Mouse (Mus musculus): ENCODE measurements around the gene Olfr823.
"Not testable (repeated sequence)": the region's sequence is repeated elsewhere in the genome, so short reads cannot be mapped to it uniquely, and the experiment has no call there.

The Olfr823 gene

DNA sequence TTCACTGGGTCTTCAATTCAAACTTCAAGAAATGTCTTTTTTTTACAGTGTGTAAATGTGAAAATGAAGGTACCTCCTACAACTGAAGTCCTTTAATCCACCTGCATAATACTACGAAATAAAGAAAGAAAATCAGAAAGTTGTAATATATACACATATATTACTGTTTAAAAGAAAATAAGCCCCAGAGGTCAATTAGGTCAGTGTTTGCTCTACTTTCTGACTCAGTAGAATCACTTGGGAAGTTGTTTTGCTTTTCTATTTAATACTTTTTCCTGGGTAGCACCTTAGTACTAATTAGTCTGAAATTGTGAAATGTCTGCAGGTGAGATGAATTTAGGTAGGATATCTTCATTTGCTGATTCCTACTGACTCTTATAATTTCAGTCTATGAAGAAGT lies at the start of gene Olfr823:
Gene Olfr823, minus strand, starts transcription at position 101 of the 400 bp plus-strand sequence.
- DNase-seq (ENCODE audit: low spot score): not testable (repeated sequence)

DNA sequence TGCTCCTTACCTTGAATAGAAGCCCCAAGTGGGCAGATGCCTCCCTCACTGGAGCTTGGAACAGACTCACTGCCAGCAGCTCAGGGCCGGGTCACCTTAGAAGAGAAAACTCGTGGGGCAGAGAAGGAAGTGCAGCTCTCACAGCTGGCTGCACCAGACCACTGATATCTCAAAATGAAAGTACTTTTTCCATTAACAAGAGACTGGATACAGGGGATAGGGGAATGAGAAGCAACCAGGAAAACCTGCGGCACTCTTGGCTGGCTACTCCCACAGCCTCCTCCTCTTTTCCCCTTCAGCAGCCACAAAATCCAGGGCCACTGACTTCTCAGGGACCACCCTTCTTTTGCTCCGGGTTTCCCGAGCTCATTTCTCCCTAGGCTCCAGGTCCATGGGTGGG lies 28.9 kb upstream of the Olfr823 start:
- DNase-seq (ENCODE audit: low spot score): no peak

GRCm38 (mm10) chr10:130142481-130142880 lies 27.3 kb upstream of the Olfr823 start:
- not testable (repeated sequence) for DNase-seq (ENCODE audit: low spot score)

DNA sequence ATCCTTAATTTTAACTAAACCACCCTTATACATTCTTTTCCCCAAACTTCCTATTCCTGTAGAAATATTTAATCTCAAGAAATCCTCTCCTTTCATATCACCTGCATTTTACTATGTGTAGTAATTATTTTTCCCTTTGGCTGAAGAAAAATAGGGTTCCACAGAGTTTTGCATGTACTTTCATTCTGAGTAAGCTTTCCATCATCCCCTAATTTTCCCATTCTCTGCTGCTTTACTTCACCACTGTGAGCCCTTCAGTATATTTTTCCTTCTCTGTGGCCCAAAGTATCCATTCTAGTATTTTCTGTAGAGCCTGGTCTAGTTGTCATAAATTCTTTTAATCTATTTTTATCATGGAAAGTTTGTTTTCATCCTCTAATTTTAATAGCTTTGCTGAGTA lies 19.6 kb upstream of the Olfr823 start:
- DNase-seq (ENCODE audit: low spot score): no peak

GRCm38 (mm10) chr10:130129900-130130299 lies 14.7 kb upstream of the Olfr823 start, which contains the start of gene Olfr824:
TSS of gene Olfr824 (minus strand) at chr10:130130000.
- not testable (repeated sequence) for DNase-seq (ENCODE audit: low spot score)

GRCm38 (mm10) chr10:130116045-130116444 lies 862 bp upstream of the Olfr823 start:
- not testable (repeated sequence) for DNase-seq (ENCODE audit: low spot score)

GRCm38 (mm10) chr10:130096104-130096503 lies 19.1 kb downstream of the Olfr823 start:
- no peak for DNase-seq (ENCODE audit: low spot score)

GRCm38 (mm10) chr10:130092838-130093440 lies 22.2 kb downstream of the Olfr823 start:
- DNase-seq (ENCODE audit: low spot score): no peak

DNA sequence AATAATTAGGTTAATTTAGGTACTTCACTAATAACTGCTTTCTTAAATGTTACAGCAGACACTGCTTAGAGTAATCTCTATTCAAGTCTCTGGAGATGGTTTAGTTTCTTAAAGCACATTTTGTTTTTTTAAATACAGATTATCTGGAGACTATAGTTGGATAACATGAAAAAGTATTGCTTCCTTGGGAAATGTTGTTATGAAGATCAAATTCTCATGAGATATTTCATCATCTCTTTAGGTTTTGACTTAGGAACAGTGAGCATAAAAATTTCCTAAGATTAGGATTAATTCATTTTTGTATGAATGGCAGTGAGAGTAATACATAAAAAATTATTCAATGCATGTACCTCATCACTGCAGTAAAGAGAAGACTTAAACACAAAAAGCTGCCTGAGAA lies 44.3 kb downstream of the Olfr823 start, which contains the start of gene Olfr822:
Gene Olfr822, plus strand, starts transcription at position 301 of the 400 bp plus-strand sequence.
- DNase-seq (ENCODE audit: low spot score): no peak

Measured in ovary, postnatal 10 days (tissue).